10 mouse cellular contexts compared by ENCODE assay signal in the genomic region with DNA sequence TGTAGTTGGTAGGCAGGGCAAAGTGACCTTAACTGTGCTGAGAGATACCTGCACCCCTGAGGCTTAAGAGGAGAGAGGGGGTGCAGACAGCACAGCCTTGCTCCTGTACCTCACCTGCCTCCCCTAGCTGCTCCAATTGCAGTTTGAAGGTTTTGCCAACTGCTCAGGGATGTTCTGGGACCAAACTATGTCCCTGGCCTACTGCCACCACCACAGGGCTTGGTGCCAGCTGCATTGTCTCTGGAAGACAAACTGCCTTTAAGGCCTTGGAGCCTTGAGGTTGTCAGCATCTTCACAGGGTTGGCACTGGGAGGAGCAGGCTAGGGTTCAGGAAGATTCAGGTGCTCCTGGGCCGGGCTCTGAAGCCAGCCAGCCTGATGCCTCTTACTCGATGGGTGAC.
DNase-seq lines count a peak whose midpoint lies in the region; ATAC-seq lines count a peak whose summit lies in the region.
"Had no signal": no experiment of that assay in that cellular context is flagged by ENCODE, and none has a peak within 500 bp of the region (broad histone marks: within the 10 kb centered on the region; RNA-seq: fewer than 3 reads in every experiment).

No protein-coding gene starts in this region.

- H3K9me3 ChIP-seq in kidney, embryonic 16.5 days (ENCODE audit: low read length): no peaks in the 10 kb centered on the region
- no peaks in the 10 kb centered on the region for H3K9me3 ChIP-seq in hindbrain, embryonic 11.5 days (ENCODE audit: control insufficient read depth, low read length)

- H3K9ac ChIP-seq in kidney, embryonic 16.5 days (replicated peaks; ENCODE audit: low read length): no peak overlapping the region
- no peak overlapping the region for H3K9ac ChIP-seq in hindbrain, embryonic 11.5 days (ENCODE audit: low read depth, low read length)

- no peak overlapping the region for H3K27ac ChIP-seq in kidney, embryonic 16.5 days (ENCODE audit: low read length)
- no peak overlapping the region for H3K27ac ChIP-seq in hindbrain, embryonic 11.5 days (ENCODE audit: low read depth, low read length)

- 78% methylated on average over 2 of the region's 2 CpGs for WGBS in kidney, embryonic 16.5 days
- 83% methylated on average over 2 of the region's 2 CpGs for WGBS in hindbrain, embryonic 11.5 days

- peak; percentile 53 for DNase-seq in kidney, postnatal 10 days
- DNase-seq in right cerebral cortex, postnatal 4 days: peak; percentile 32
- DNase-seq in right cerebral cortex, adult 18-20 months: no peak
- DNase-seq in brain, adult 2 months (ENCODE audit: low read depth, low spot score): peak; percentile 29
- peak; percentile 18 for DNase-seq in ovary, postnatal 10 days (ENCODE audit: low spot score)
- no peak for DNase-seq in heart, adult 8-10 months (ENCODE audit: low spot score)
- no peak for DNase-seq in hindbrain, embryonic 11.5 days (ENCODE audit: low spot score)

- no peak for ATAC-seq in kidney, embryonic 16.5 days (ENCODE audit: low FRiP score, low TSS enrichment)
- no peak for ATAC-seq in hindbrain, embryonic 11.5 days (ENCODE audit: low FRiP score)
- ATAC-seq: forebrain, embryonic 16.5 days had no signal

- H3K36me3 ChIP-seq in kidney, embryonic 16.5 days (ENCODE audit: insufficient read depth, low read length): no peaks in the 10 kb centered on the region
- H3K36me3 ChIP-seq in hindbrain, embryonic 11.5 days (ENCODE audit: control insufficient read depth, insufficient read depth, low read length): no peaks in the 10 kb centered on the region

- H3K4me3 ChIP-seq in kidney, embryonic 16.5 days (ENCODE audit: low read length): no peak overlapping the region
- H3K4me3 ChIP-seq in hindbrain, embryonic 11.5 days (ENCODE audit: low read depth, low read length): no peak overlapping the region
- H3K4me3 ChIP-seq: myocyte had no signal

- H3K27me3 ChIP-seq in kidney, embryonic 16.5 days (ENCODE audit: insufficient read depth, low read length): no peaks in the 10 kb centered on the region
- no peaks in the 10 kb centered on the region for H3K27me3 ChIP-seq in hindbrain, embryonic 11.5 days (ENCODE audit: control insufficient read depth, insufficient read depth, low read length)

- peaks cover 5% of the 10 kb centered on the region; the same call in 1 of the 2 replicates for H3K4me1 ChIP-seq in kidney, embryonic 16.5 days (ENCODE audit: insufficient read depth, low read length)
- H3K4me1 ChIP-seq in hindbrain, embryonic 11.5 days (replicated peaks; ENCODE audit: control insufficient read depth, insufficient read depth, low read length): no peaks in the 10 kb centered on the region

- H3K4me2 ChIP-seq in kidney, embryonic 16.5 days (replicated peaks; ENCODE audit: low read depth, low read length): no peak overlapping the region
- no peak overlapping the region for H3K4me2 ChIP-seq in hindbrain, embryonic 11.5 days (replicated peaks; ENCODE audit: low read depth, low read length)

Comparison
In these comparisons a context has a peak if more than half of its experiments do, and no peak if none do; other contexts are left out.
1. DNase-seq: peak in kidney, postnatal 10 days (single experiment), right cerebral cortex, postnatal 4 days (single experiment), brain, adult 2 months (single experiment) and ovary, postnatal 10 days (single experiment); none in right cerebral cortex, adult 18-20 months (single experiment), heart, adult 8-10 months (single experiment) and hindbrain, embryonic 11.5 days (single experiment).